Mouse (Mus musculus): ENCODE results near the gene Setdb1.

DNA sequence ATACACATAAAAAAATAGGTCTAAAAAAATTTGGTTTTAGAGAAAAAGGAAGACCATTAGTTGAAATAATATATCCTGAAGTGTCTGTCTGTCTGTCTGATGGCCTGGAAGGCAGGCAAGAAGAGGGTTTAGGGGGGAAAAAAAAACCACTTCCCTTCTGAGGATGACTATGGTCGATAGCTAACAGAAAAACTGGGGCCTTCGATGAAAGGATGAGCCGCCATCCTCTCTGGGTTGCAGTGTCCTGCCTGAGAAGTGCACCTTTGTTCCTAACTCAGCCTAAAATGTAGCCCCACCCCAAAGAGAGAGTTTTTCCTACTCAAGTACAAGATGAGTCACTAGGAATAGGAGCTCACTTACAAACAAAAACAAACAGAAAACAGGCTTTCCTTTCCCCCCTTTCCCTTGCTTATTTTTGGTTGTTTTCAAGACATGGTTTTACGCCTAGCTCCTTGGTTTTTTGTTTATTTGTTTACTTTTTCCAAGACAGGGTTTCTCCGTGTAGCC, 80.5 kb downstream of the Setdb1 start:
- TF ChIP-seq E2F4 (IDR thresholded peaks at IDR 0.05; ENCODE audit: insufficient replicate concordance, low read depth, low read length) (no peak), EP300 (IDR thresholded peaks at IDR 0.05; ENCODE audit: low read length) (no peak), CTCF (conservative IDR thresholded peaks at IDR 0.05 in 1 of 2, IDR thresholded peaks at IDR 0.05 in 1 of 2; ENCODE audit: low read depth in 2 of 2, low read length in 2 of 2) (no peak)
